Mouse (Mus musculus) heart, adult 8-10 months (tissue): ENCODE results near the gene Gm37240. TPM values are rescaled to one million over a fixed set of nuclear protein-coding genes. Genes with fewer than 3 reads are reported as not detected.
A peak's percentile ranks its signal among the peaks of the same experiment; 100 is the strongest.

ENCODE experiments used
- DNase-seq: peaks from one replicate; pipeline ENCODE4 v3.0.0; 2022; ENCODE audit warnings: low spot score
- total RNA-seq, 4 experiments: library from RNA; stranded (reverse); gene quantifications; 2 replicates each; pipeline ENCODE4 v1.2.4; 2022

Gm37240 gene
- total RNA-seq, 4 experiments from 2014 or later = 36.8 to 49.5 (median 39.2) TPM

DNA sequence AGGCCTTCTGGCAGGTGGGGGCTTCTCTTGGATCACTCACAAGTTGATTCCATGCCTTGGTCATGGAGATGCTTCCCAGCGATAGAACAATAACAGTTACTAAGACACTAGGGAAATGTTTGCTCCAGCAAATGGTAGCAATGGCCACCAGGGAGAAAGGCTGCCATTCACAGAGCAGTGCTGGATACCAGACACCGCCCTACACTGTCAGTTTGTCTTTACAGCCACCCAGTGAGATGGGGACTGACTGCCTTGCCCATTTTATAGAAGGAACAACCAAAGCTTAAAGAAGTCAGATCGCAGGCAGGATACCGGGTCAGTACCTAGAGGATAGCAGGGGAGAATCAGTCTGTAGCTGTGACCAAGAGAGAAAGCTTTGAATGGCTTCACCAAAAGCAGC lies 129.9 kb downstream of the Gm37240 start:
- no peak for DNase-seq

DNA sequence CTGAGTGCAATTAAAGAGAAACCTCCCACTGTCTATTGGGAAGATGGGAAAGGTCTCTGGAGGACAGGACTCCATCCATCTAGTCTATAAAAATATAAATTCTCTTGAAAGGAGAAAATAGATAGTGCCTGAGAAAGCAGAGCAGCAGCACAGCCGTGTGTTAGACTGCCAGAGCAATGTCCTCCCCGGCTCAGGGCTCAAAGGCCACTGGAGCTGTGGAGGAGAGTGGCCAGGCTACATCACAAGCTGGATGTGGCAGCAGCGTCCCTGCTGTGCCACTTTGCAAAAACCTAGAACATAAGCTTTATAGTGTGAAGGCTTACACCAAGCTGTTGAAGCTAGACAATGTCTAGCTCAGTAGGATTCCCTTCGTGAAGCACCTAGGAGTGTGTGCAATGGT lies 138.0 kb downstream of the Gm37240 start:
- no peak for DNase-seq

DNA sequence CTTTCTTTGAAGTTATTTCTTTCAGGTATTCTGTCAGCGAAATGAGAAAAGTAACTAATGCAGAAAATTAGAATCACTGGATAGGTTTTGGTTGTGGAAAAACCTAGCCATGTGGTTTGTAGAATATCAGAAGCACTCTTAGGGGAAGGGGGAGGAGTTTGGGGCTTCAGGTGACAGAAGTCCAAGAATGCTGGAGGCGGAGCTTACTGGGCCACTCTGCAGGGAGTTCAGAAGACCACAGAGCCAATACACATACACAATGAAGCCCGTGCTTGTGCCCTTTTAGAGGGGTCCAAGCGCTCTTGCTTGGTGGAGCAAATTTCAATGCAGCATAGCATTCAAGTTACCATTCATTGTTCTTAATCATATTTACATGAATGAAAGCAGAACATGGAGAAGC lies 138.5 kb downstream of the Gm37240 start:
- no peak for DNase-seq

DNA sequence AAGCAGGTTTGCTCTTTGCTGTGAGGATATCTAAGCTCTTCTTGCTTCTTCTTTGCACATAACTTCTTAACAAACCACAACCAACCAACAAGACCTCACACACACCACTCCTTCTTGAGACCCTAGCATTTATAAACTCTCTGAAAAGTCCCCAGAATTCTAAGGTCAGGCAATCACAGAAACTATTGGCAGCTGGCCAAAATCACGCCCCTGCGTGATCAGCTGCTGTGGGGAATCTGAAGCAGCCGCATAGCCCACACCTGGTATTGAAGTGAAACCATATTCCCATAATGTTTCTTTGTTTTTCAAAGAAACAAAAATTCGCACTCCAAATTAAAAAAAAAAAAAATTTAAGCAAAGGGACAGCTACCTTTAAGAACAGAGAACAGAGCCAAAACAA lies 141.2 kb downstream of the Gm37240 start:
- no peak for DNase-seq

DNA sequence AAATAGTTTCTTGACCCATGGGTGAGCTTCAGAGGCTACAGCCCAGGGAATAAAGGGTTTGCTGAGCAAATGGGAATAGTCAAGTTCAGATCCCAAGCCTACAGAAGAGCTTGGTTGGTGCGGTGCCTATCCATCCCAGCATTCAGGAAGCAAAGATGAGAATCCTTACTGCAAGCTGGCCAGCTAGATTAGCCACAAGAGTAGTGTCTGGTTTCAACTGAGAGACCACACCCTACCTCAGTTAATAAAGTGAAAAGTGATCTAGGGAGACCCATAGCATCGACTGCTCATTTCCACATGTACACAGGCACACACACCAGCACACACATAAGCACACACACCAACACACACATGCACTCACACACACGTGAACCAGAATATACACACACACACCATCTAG lies 145.6 kb downstream of the Gm37240 start:
- no peak for DNase-seq

DNA sequence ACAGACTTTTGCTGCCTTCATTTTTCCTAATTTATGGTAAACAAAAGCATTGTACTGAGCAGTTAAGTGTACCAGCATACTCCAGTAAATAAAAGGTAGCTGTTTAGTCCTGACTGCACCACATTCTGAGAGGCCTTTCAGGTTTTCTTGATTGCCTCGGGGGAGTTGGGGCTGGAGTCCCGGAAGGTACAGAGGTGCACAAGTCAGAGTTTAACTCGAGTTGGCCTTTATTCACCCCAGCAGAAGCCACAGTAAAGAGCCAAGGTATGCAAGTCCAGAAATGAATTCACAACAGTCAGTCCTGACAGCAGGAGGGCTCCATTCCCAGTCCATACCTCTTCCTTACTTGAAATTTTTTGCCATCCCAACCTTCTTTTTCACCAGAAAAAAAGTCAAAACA lies 148.7 kb downstream of the Gm37240 start:
- DNase-seq = no peak

DNA sequence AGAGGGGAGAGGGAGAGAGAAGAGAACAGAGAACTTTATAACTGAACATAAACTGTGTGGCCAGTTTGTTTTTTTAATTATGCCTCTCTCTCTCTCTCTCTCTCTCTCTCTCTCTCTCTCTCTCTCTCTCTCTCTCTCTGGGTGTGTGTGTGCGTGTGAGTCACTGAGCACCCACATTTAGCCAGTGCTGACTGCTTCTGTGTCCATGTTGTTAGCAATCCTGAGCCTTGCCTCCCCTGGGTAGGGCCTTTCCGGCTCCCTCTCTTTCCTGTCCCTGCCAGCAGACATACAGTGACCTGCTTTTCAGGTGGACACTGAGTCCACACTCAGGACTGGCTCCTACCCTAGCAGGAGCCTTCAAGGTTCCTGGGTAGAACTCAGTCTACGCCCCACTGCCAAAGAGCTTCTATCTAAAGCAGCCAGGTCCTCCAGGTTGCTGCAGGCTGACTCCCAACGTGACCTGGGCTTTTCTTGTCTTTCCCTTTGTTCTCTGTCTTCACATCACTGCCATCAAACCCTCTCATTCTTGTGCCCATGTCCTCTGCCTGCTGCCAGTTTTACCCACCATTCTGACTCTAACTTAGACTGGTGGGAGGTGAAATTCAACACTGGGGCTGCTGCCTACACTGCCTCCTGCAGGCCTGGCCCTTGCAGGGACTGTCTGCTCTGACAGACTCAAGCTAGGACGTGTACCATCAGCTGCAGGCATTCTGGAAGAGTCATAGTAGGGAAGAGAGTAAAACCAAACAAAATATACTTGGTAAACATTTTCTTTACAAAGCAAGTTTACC lies 153.2 kb downstream of the Gm37240 start:
- no peak for DNase-seq

DNA sequence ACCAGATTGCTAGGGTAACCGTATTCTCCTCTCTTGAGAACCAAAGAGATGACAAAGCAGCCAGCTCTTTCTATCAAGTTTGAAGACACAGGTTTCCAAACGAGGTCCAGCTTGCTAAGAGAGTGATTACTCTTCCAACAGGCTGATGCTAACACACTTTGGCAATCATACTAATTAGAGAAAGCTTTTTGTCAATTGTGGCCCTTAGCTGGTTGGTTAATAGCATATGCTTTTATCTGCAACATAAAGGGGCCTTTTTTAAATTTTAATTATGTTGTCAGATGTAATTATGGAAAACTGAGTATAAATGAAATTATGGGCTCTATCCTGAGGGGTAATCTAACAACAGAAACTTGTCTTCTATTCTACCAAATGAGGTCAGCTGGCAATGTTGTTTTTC lies 160.1 kb downstream of the Gm37240 start:
- DNase-seq = no peak

DNA sequence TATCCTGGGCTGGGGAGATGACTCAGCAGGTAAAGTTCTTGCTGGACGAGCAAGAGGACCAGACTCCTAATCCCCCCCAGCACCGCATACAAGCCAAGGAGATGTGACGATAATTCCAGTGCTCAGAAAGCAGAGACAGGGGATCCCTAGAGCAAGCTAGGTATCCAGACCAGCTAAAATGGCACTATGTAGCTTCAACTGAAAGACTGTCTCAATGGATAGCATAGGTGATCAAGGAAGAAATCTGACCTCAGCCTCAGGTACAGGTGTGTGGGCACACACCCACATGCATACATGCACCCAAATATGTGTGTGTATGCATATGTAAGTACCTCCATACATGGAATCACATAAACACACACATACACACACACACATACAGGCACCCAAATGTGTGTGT lies 161.3 kb downstream of the Gm37240 start:
- no peak for DNase-seq

DNA sequence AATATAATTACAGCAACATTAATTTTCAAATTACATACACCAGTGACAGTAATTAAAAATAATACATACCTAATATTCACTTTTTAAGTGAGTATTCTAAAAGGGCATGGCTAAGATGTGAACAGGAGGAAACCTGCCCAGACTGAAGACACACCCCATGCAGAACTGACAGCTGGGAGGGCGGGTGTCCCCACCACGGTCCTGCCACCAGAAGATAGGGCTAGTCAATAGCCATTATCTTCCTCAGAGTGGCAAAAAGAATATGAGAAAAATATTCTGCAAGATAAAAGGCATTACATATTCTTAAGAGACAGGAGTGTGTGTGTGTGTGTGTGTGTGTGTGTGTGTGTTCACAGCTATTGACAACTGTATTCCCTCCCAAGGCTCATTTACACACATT lies 162.2 kb downstream of the Gm37240 start:
- no peak for DNase-seq

DNA sequence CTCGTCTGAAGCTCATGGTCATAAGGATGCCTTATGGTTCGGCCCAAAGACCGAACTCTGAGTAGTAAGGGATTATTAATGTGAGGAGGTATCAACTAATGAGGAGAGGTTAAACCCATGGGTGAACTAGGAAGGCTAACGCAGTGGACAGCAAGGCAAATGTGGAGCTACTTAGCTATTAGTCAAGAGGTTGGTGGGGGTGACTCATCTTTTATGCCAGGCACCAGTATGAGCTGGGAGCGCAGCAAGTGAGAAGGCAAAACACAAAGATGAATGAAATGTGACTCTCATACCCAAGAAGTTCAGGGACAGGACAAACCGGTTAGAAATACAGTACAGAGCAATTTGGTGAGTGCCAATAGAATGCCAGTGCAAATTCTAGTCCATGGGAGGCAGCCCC lies 164.7 kb downstream of the Gm37240 start:
- no peak for DNase-seq

DNA sequence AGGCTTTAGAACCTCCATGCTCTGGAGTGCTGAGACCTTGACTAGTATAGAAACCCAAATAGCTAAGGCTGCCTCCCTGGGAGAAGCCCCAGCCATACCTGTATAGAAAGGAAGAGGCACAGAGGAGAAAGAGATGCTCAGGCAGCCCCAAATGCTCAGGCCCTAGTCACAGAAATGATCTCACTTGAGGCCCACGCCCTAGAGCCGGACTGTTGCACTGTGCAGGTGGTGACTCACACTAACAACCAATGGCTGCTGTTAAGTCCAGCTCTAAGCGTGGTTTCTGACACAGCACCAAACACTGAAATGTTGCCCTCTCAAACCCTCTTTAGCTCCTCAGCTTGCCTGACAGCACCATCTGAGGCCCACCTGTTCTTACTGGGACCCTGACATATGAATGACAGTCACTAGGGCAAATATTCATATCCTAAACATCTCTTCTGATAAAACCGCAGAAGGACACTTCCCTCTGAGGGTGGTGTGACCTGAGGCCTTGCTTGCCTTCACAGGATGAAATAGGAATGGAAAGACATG lies 171.5 kb downstream of the Gm37240 start:
- DNase-seq = no peak

DNA sequence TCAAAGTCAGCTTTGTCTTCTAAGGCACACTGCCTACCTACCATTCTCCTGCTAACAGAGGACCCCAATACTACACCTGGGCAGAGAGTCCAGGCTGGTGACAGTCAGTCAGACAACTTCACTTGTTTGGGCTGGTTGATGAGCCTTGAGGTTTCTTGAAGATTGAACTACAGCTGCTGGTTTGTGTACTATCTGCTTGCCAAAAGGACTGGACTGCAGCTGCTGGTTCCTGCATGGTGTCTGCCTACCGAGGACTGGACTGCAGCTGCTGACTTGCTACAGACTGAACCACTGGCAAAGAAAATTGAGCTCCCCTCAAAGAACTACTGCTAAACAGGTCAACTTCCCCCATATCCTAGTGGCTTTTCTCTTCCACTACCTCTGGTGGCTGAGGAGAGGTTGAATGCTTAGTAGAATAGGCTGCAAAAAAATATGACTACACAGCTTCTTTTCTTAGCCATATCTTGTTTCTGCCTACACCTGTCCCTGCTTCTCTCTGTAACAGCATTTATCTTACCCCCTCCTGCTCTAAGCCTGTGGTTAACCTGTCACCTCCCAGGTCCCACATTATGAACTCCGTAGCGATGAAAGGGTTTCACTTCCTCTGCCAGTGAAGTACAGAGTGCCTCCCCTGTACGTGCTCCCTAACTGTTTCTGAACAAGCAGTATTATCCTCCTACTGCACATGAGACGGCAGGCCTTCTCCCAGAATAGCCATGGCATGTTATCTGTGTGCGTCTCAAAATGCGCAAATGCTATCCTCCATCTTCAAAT lies 173.2 kb downstream of the Gm37240 start:
- no peak for DNase-seq

DNA sequence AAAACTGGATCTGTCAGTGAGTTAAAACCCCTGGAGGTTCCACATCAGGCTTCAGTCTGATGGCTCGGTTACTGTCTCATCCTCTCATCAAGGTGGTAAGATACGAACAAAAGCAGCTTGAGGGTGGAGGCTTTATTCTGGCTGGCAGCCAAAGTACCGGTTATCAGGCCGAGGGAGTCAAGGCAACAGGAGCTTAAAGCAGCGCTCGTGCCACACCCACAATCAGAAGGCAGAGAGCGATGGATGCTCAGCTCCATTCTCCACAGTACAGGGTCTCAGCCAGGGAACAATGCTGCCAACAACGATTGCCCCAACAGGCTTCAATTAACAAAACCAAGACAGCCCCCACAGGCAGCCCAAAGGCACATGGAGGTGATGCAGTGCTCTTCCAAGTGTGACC lies 176.6 kb downstream of the Gm37240 start:
- DNase-seq = no peak

DNA sequence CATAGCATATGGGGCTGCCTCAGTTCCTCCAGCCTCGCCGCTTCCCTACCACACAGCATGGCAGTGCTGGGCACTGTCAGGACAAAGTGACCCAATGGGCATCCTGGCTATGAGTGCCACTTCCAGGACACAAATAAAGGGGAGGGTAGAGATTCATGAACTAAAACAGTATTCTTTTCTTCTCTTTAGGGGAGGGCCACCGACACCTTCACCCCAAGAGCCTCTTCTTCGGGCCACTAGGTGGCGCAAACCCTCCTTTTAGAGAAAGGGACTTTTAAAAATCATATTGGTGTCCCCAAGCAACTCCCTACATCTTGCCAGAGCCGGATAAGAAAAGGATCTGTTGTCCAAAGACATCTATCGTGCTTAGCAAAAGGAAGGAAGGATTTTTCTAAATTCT lies 179.9 kb downstream of the Gm37240 start:
- DNase-seq = peak; percentile 42

DNA sequence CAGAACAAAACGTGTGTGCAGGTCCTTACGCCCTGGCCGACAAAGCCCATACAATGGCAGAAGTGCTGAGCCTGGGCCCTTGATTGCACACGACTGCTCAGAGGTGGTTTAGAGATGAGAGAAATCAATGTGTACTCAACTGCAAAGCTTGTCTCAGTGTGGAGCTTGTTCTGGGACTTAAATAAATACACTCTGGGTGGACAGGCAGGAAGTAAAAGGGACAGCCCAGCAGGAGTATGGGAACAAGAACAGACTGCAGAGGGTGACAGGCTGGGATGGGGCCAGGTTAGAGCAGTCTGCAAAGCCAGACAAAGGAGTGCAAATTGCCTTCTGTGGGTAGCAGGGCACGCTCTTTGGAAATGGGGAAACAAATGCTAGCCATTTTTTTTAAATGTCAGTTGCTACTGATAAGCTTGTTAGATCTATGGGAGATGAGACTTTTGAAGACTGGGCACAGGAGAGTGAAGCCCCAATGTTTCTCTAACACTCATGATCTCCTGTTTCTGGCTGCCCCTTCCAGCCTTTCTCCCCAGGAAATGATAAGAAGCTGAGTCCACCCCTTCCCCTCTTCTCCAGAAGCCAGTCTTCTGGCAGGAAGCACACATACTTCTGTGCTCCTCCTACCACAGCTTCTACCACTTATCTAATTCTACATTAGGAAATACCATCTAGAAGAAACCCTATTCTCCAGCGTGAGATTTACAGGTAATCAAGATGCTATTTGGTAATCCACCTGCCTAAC lies 184.0 kb downstream of the Gm37240 start:
- DNase-seq = no peak

DNA sequence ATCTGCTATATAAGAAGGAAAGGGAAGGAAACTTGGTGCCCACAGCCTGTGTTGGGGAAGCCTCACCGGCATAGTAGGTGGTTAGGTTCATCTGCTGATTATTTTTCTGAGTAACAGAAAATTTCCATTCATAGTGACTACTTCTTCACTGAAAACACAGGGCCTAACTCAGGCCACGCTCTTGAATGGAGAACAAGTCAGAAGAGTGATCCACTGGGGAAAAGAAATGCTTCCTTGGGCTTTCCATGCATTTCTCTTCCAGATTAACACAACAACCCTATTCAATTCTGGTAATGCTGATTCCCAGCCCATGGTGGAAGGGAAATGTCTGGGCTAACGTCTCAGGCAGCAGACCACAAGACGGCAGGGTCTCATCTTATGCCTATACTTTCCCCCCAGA lies 188.8 kb downstream of the Gm37240 start:
- no peak for DNase-seq

DNA sequence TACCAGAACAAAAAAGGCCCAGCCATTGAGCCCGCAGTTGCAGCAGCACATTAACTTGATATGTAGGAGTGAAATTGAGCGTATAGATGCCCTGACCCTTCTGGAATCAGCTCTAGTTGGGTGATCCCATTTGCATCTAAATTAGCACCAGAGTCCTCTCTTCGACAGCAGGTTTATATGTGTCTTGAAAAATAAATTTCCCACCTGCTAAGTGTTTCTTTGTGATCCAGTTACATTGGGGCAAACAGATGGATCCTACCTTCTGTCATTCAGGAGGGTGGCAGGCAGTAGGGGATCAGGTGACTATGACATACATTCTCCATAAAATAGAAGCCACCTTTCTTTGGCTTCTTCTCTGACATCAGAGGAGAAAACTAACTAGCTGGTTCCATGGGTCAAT lies 192.3 kb downstream of the Gm37240 start:
- DNase-seq = no peak

DNA sequence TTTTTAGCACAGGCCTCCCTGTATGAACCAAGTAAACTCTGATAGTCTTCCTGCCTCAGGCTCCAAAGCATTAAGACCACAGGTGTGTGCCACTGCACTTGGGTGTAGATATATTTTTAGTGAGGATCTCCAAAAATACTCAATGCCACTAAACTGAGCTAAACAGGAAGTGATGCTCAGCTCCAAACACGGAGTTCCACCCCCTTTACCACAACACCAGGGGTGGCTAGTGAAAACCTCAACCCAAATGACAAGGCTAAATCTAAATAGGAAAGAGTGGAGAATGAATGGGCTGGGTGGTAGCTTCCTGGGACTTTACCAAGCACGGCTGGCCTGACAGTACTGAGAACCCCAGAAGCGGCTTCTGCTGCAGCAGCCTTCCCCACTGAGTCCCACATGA lies 194.3 kb downstream of the Gm37240 start:
- DNase-seq = no peak

DNA sequence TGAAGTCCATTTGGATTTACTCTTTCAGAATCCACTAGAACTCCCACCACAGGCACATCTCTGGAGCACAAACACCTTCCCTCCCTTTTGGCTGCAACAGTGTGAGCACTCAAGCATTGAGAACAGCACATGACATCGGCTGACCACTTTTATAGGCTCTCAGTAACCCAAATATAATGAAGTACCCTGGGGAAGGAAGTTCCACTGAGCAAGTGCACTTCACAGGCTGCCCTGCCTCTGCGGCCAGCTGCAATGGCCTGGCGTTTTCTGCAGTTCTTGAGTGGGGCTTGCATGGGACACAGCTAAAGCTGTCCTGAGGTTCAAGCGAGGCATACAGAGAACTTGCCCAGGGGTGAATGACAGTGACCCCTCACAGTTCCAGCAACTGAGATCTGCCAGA lies 196.2 kb downstream of the Gm37240 start:
- DNase-seq = no peak

DNA sequence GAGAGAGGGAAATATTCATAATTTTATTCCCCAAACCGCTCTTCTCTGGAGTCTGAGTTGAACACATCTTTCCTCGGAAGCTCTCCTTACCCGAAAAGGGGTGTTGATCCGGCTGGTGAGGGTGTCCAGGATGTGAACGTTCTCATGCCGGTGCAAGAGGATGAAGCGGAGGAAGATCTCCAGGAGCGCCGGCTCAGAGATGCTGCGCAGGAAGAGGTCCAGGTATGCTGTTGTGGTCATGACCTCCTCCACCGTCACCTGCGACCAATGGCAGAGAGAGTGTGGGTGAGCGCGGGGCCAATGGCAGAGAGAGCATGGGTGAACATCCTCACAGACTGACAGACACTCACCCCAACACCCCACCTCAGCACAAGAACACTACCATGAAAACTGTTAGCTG lies 199.0 kb downstream of the Gm37240 start:
- DNase-seq = no peak

DNA sequence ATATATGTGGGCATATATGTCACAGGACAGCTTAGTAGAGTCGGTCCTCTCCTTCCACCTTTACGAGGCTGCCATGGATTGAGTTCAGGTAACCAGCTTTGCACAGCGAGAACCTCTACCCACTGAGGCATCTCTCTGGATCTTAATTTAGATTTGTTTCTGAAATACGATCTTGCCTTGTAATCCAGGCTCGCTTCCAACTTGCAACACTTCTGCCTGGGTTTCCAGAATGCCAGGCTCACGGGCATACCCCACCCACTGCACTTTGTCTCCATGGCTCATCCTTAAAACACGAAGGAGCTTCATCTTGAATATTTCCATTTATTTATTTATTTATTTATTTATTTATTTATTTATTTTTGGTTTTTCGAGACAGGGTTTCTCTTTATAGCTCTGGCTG lies 202.0 kb downstream of the Gm37240 start:
- DNase-seq = peak; percentile 7
